Mouse (Mus musculus) limb, embryonic 12.5 days (tissue): ENCODE data around the gene Mpp4. TPM values are rescaled to one million over a fixed set of nuclear protein-coding genes. Genes with fewer than 3 reads are reported as not detected.

Source experiments
- ATAC-seq: fragments of 200-750 bp; cut with Nextera tagmentation; 2 replicates; pipeline ENCODE4 v1.8.0; 2017; ENCODE audit warnings: low read depth, moderate TSS enrichment; ENCODE audit not compliant: insufficient number of reproducible peaks, insufficient read depth, low FRiP score, low TSS enrichment
- H3K27ac ChIP-seq: fragments of 300-500 bp; sonication (generic); 2 replicates; pipeline ENCODE4 v1.5.1; 2016; ENCODE audit warnings: mild to moderate bottlenecking, moderate library complexity
- H3K27me3 ChIP-seq: fragments of 300-500 bp; sonication (generic); 2 replicates; pipeline ENCODE4 v1.6.1; 2016; ENCODE audit warnings: mild to moderate bottlenecking, moderate library complexity
- H3K36me3 ChIP-seq: fragments of 300-500 bp; sonication (generic); 2 replicates; pipeline ENCODE4 v1.6.1; 2016; ENCODE audit warnings: mild to moderate bottlenecking, moderate library complexity
- H3K4me1 ChIP-seq: fragments of 300-500 bp; sonication (generic); replicated peaks from 2 replicates; pipeline ENCODE4 v1.6.1; 2016
- H3K4me2 ChIP-seq: fragments of 300-500 bp; sonication (generic); 2 replicates; pipeline ENCODE4 v1.6.1; 2016; ENCODE audit warnings: mild to moderate bottlenecking, moderate library complexity
- H3K4me3 ChIP-seq: fragments of 300-500 bp; sonication (generic); replicated peaks from 2 replicates; pipeline ENCODE4 v1.5.1; 2016; ENCODE audit warnings: mild to moderate bottlenecking
- H3K9ac ChIP-seq: fragments of 300-500 bp; sonication (generic); replicated peaks from 2 replicates; pipeline ENCODE4 v1.6.1; 2016; ENCODE audit warnings: mild to moderate bottlenecking, moderate library complexity
- H3K9me3 ChIP-seq: fragments of 300-500 bp; sonication (generic); 2 replicates; pipeline ENCODE4 v1.6.1; 2016; ENCODE audit warnings: mild to moderate bottlenecking, moderate library complexity
- WGBS: fragments of 180-500 bp; shearing (Covaris S2); methylation state at CpG from one replicate; pipeline ENCODE4 v1.1.7; 2016; 5-methylcytosine and 5-hydroxymethylcytosine counted together
- polyA plus RNA-seq: library from polyadenylated mRNA; unstranded; fragments of >200 nt; fragmentation: Nextera tagmentation; extraction: Ambion mirVana; gene quantifications from 2 replicates; pipeline ENCODE4 v1.2.1, GENCODE M21; 2016

Mpp4 gene
- polyA plus RNA-seq, 1 experiment from 2014 or later = 0.23 TPM

GRCm38 (mm10) chr1:59144543-59144942 lies 18.6 kb downstream of the Mpp4 start:
- no peaks in the 10 kb centered on the region for H3K9me3 ChIP-seq
- no peak for ATAC-seq
- H3K27ac ChIP-seq = no peak overlapping the region
- H3K9ac ChIP-seq = no peak overlapping the region
- no peaks in the 10 kb centered on the region for H3K36me3 ChIP-seq
- WGBS = 75% methylated on average over 10 of the region's 10 CpGs
- H3K4me2 ChIP-seq = no peak overlapping the region
- no peaks in the 10 kb centered on the region for H3K4me1 ChIP-seq
- H3K4me3 ChIP-seq = no peak overlapping the region
- H3K27me3 ChIP-seq = no peaks in the 10 kb centered on the region

- Histone ChIP-seq H3K9ac (no peak overlapping the region), H3K27me3 (no peaks in the 10 kb centered on the region), H3K36me3 (no peaks in the 10 kb centered on the region), H3K4me1 (no peaks in the 10 kb centered on the region), H3K4me2 (no peak overlapping the region), H3K27ac (no peak overlapping the region), H3K4me3 (no peak overlapping the region), H3K9me3 (no peaks in the 10 kb centered on the region)
- ATAC-seq = no peak
These were observed 20.4 kb downstream of the Mpp4 start for GRCm38 (mm10) chr1:59142809-59143208.

- 79% methylated on average over 5 of the region's 5 CpGs for WGBS
These were observed 28.8 kb downstream of the Mpp4 start for GRCm38 (mm10) chr1:59134419-59134818.

GRCm38 (mm10) chr1:59128879-59129278 lies 34.3 kb downstream of the Mpp4 start:
- Histone ChIP-seq H3K4me3 (no peak overlapping the region), H3K27ac (no peak overlapping the region), H3K27me3 (no peaks in the 10 kb centered on the region), H3K4me1 (no peaks in the 10 kb centered on the region), H3K9me3 (no peaks in the 10 kb centered on the region), H3K4me2 (no peak overlapping the region), H3K9ac (no peak overlapping the region), H3K36me3 (no peaks in the 10 kb centered on the region)
- 74% methylated on average over 7 of the region's 7 CpGs for WGBS
- no peak for ATAC-seq

More at GRCm38 (mm10) chr1:59134419-59134818, 28.8 kb downstream of the Mpp4 start:
- Histone ChIP-seq H3K9ac (no peak overlapping the region), H3K27me3 (no peaks in the 10 kb centered on the region), H3K36me3 (no peaks in the 10 kb centered on the region), H3K27ac (no peak overlapping the region), H3K4me3 (no peak overlapping the region), H3K4me2 (no peak overlapping the region), H3K9me3 (no peaks in the 10 kb centered on the region), H3K4me1 (no peaks in the 10 kb centered on the region)
- no peak for ATAC-seq

- Histone ChIP-seq H3K4me3 (no peak overlapping the region), H3K9ac (no peak overlapping the region), H3K27me3 (no peaks in the 10 kb centered on the region), H3K9me3 (no peaks in the 10 kb centered on the region), H3K36me3 (no peaks in the 10 kb centered on the region), H3K4me1 (no peaks in the 10 kb centered on the region), H3K27ac (no peak overlapping the region), H3K4me2 (no peak overlapping the region)
- WGBS = 74% methylated on average over 5 of the region's 5 CpGs
- no peak for ATAC-seq
These were observed 37.6 kb downstream of the Mpp4 start for GRCm38 (mm10) chr1:59125558-59125957.

- Histone ChIP-seq H3K9ac (peak within 1 kb of the TSS; percentile 87), H3K4me3 (peak within 1 kb of the TSS; percentile 70), H3K4me1 (no peaks in the 10 kb centered on the region; the same call in 1 of the 2 replicates), H3K27ac (peak within 1 kb of the TSS; percentile 82), H3K36me3 (0 out of 2 replicates have a peak, but pooled peaks cover 4% of the 10 kb centered on the region), H3K27me3 (no peaks in the 10 kb centered on the region), H3K4me2 (peak within 1 kb of the TSS; percentile 86), H3K9me3 (no peaks in the 10 kb centered on the region)
- under 1% methylated on average over 69 of the region's 74 CpGs for WGBS
- peak; percentile 97 for ATAC-seq
These were observed 43.3 kb downstream of the Mpp4 start, which contains the start of gene Tmem237 for GRCm38 (mm10) chr1:59119720-59120457. TSS of gene Tmem237 (minus strand) at chr1:59120408.

GRCm38 (mm10) chr1:59110524-59110923 lies 52.7 kb downstream of the Mpp4 start:
- Histone ChIP-seq H3K36me3 (peaks cover 58% of the 10 kb centered on the region), H3K4me3 (no peak overlapping the region), H3K27me3 (no peaks in the 10 kb centered on the region), H3K27ac (no peak overlapping the region), H3K9ac (no peak overlapping the region), H3K4me2 (no peak overlapping the region), H3K9me3 (no peaks in the 10 kb centered on the region), H3K4me1 (no peaks in the 10 kb centered on the region)
- no peak for ATAC-seq
- WGBS = 76% methylated on average over 8 of the region's 8 CpGs

GRCm38 (mm10) chr1:59102071-59102470 lies 61.1 kb downstream of the Mpp4 start:
- no peak overlapping the region for H3K9ac ChIP-seq
- no peak overlapping the region for H3K4me2 ChIP-seq
- H3K4me3 ChIP-seq = no peak overlapping the region
- H3K27ac ChIP-seq = no peak overlapping the region
- 87% methylated on average over 6 of the region's 6 CpGs for WGBS
- H3K4me1 ChIP-seq = no peaks in the 10 kb centered on the region
- peaks cover 46% of the 10 kb centered on the region for H3K36me3 ChIP-seq
- no peak for ATAC-seq
- no peaks in the 10 kb centered on the region for H3K9me3 ChIP-seq
- no peaks in the 10 kb centered on the region for H3K27me3 ChIP-seq

GRCm38 (mm10) chr1:59101020-59101419 lies 62.2 kb downstream of the Mpp4 start:
- H3K4me2 ChIP-seq = no peak overlapping the region
- H3K27me3 ChIP-seq = no peaks in the 10 kb centered on the region
- H3K27ac ChIP-seq = no peak overlapping the region
- no peaks in the 10 kb centered on the region for H3K4me1 ChIP-seq
- no peak for ATAC-seq
- no peak overlapping the region for H3K4me3 ChIP-seq
- no peak overlapping the region for H3K9ac ChIP-seq
- H3K9me3 ChIP-seq = no peaks in the 10 kb centered on the region
- 90% methylated on average over 5 of the region's 5 CpGs for WGBS
- H3K36me3 ChIP-seq = peaks cover 37% of the 10 kb centered on the region

- Histone ChIP-seq H3K27me3 (no peaks in the 10 kb centered on the region), H3K4me3 (no peak within 1 kb of the TSS), H3K9me3 (no peaks in the 10 kb centered on the region), H3K9ac (no peak within 1 kb of the TSS), H3K27ac (no peak within 1 kb of the TSS), H3K36me3 (0 out of 2 replicates have a peak, but pooled peaks cover 4% of the 10 kb centered on the region), H3K4me1 (no peaks in the 10 kb centered on the region), H3K4me2 (no peak within 1 kb of the TSS)
- no peak for ATAC-seq
- WGBS = 92% methylated on average over 19 of the region's 19 CpGs
These were observed 68.5 kb downstream of the Mpp4 start, which contains the start of gene C2cd6 for GRCm38 (mm10) chr1:59094705-59095104. TSS of gene C2cd6 (minus strand) at chr1:59094900.
